Mouse (Mus musculus): ENCODE results near the gene Tcf7l2. TPM values are rescaled to one million over a fixed set of nuclear protein-coding genes. Genes with fewer than 3 reads are reported as not detected.

Gene Tcf7l2
- total RNA-seq, 2 experiments from 2014 or later: 51.2 to 54.9 TPM

- no peak for DNase-seq (ENCODE audit: low spot score in 2 of 2)
These were observed 154.3 kb downstream of the Tcf7l2 start for GRCm38 (mm10) chr19:55895807-55896420.

- DNase-seq (ENCODE audit: low spot score in 2 of 2): no peak
These were observed 155.0 kb downstream of the Tcf7l2 start for GRCm38 (mm10) chr19:55896629-55897028.

- DNase-seq (ENCODE audit: low spot score in 2 of 2): no peak
These were observed 161.2 kb downstream of the Tcf7l2 start for GRCm38 (mm10) chr19:55902573-55903385.

GRCm38 (mm10) chr19:55909039-55909438, 167.4 kb downstream of the Tcf7l2 start:
- DNase-seq (ENCODE audit: low spot score in 2 of 2): no peak

- no peak for DNase-seq (ENCODE audit: low spot score in 2 of 2)
These were observed 170.3 kb downstream of the Tcf7l2 start for GRCm38 (mm10) chr19:55911941-55912340.

- no peak for DNase-seq (ENCODE audit: low spot score in 2 of 2)
These were observed 171.2 kb downstream of the Tcf7l2 start for GRCm38 (mm10) chr19:55912813-55913212.

GRCm38 (mm10) chr19:55913585-55913984, 172.0 kb downstream of the Tcf7l2 start:
- no peak for DNase-seq (ENCODE audit: low spot score in 2 of 2)

- no peak for DNase-seq (ENCODE audit: low spot score in 2 of 2)
These were observed 173.1 kb downstream of the Tcf7l2 start for GRCm38 (mm10) chr19:55914614-55915211.

GRCm38 (mm10) chr19:55915506-55915905, 173.9 kb downstream of the Tcf7l2 start:
- no peak for DNase-seq (ENCODE audit: low spot score in 2 of 2)

GRCm38 (mm10) chr19:55916211-55916610, 174.6 kb downstream of the Tcf7l2 start:
- no peak for DNase-seq (ENCODE audit: low spot score in 2 of 2)

- DNase-seq (ENCODE audit: low spot score in 2 of 2): no peak
These were observed 182.3 kb downstream of the Tcf7l2 start for GRCm38 (mm10) chr19:55923789-55924426.

- DNase-seq (ENCODE audit: low spot score in 2 of 2): no peak
These were observed 183.2 kb downstream of the Tcf7l2 start for GRCm38 (mm10) chr19:55924800-55925199.

- no peak for DNase-seq (ENCODE audit: low spot score in 2 of 2)
These were observed 183.8 kb downstream of the Tcf7l2 start for GRCm38 (mm10) chr19:55925425-55925803.

- DNase-seq (ENCODE audit: low spot score in 2 of 2): no peak
These were observed 184.3 kb downstream of the Tcf7l2 start for GRCm38 (mm10) chr19:55925804-55926521.

GRCm38 (mm10) chr19:55926858-55927673, 185.4 kb downstream of the Tcf7l2 start:
- no peak for DNase-seq (ENCODE audit: low spot score in 2 of 2)

- no peak for DNase-seq (ENCODE audit: low spot score in 2 of 2)
These were observed 186.0 kb downstream of the Tcf7l2 start for GRCm38 (mm10) chr19:55927674-55928061.

- no peak for DNase-seq (ENCODE audit: low spot score in 2 of 2)
These were observed 187.1 kb downstream of the Tcf7l2 start for GRCm38 (mm10) chr19:55928674-55929073.

GRCm38 (mm10) chr19:55931642-55932041, 190.0 kb downstream of the Tcf7l2 start:
- DNase-seq (ENCODE audit: low spot score in 2 of 2): no peak

GRCm38 (mm10) chr19:55933947-55934729, 192.5 kb downstream of the Tcf7l2 start:
- DNase-seq (ENCODE audit: low spot score in 2 of 2): no peak

GRCm38 (mm10) chr19:55934730-55935003, 193.0 kb downstream of the Tcf7l2 start:
- no peak for DNase-seq (ENCODE audit: low spot score in 2 of 2)
